Mouse (Mus musculus) C2C12 (cell line): ENCODE data around the gene Uqcr10.

Experiments used
- CEBPB ChIP-seq: IDR thresholded peaks from one replicate; pipeline ENCODE4 v1.6.1; 2011; ENCODE audit warnings: low read depth, mild to moderate bottlenecking, control low read depth, moderate library complexity
- CTCF ChIP-seq: IDR thresholded peaks from one replicate; pipeline ENCODE4 v1.5.1; 2011; ENCODE audit not compliant: control insufficient read depth, insufficient read depth, insufficient read length
- FOSL1 ChIP-seq: IDR thresholded peaks from one replicate; pipeline ENCODE4 v1.8.0; 2011; ENCODE audit warnings: mild to moderate bottlenecking, low read length; ENCODE audit not compliant: poor library complexity, insufficient read depth, severe bottlenecking
- USF1 ChIP-seq: IDR thresholded peaks from one replicate; pipeline ENCODE4 v1.6.1; 2011; ENCODE audit warnings: low read depth, mild to moderate bottlenecking, control low read depth, moderate library complexity

GRCm38 (mm10) chr11:4703688-4704071 is 462 bp downstream of the Uqcr10 start:
- TF ChIP-seq CTCF (no peak), CEBPB (no peak), USF1 (no peak), FOSL1 (no peak)
